Mouse (Mus musculus) monocyte, adult 59 days (primary cell): ENCODE results near the gene Dnajc12. TPM values are rescaled to one million over a fixed set of nuclear protein-coding genes. Genes with fewer than 3 reads are reported as not detected.

Experiments
- total RNA-seq, 2 experiments: library from RNA; stranded (reverse); gene quantifications; one replicate each; pipeline ENCODE4 v1.2.4; 2023

Dnajc12 gene
- 1 to 10 TPM; 2.0 to 6.5 TPM for total RNA-seq

GRCm38 (mm10) chr10:63382372-63383279 lies at the start of gene Dnajc12:
Gene Dnajc12, plus strand, starts transcription at chr10:63382443.

GRCm38 (mm10) chr10:63381498-63382280 lies 554 bp upstream of the Dnajc12 start, which contains the start of gene Sirt1:
Gene Sirt1, minus strand, starts transcription at chr10:63381704.

GRCm38 (mm10) chr10:63421739-63422735 lies 39.8 kb downstream of the Dnajc12 start, which contains the start of gene Gm7075:
Gene Gm7075, minus strand, starts transcription at chr10:63421789.

GRCm38 (mm10) chr10:63429785-63430305 lies 47.6 kb downstream of the Dnajc12 start, which contains the start of gene Ctnna3:
Gene Ctnna3, plus strand, starts transcription at chr10:63430098.

Other genes with a start within 250 kb of the Dnajc12 start
- under 1 TPM in 1 of 2 experiments, not detected in 1; 0.18 TPM for gene Mypn, start 178.5 kb upstream of the Dnajc12 start, total RNA-seq
- gene Herc4, start 138.6 kb upstream of the Dnajc12 start, total RNA-seq, result 100 to 1,000 TPM; 320 to 326 TPM
- 10 to 100 TPM; 39.2 to 39.4 TPM for gene Sirt1, start 739 bp upstream of the Dnajc12 start, total RNA-seq
- not detected for gene Gm7075, start 39.3 kb downstream of the Dnajc12 start, total RNA-seq
- not detected for gene Ctnna3, start 47.7 kb downstream of the Dnajc12 start, total RNA-seq